Mouse (Mus musculus) urinary bladder, postnatal 14 days (tissue): ENCODE results near the gene Uba1.
A peak's percentile ranks its signal among the peaks of the same experiment; 100 is the strongest.

ENCODE experiments used
- DNase-seq: peaks from one replicate; pipeline ENCODE4 v3.0.0; 2021; ENCODE audit warnings: low spot score

Uba1 gene

GRCm38 (mm10) chrX:20658026-20658652 is at the start of gene Uba1:
Gene Uba1 (plus strand): TSS chrX:20658326.
- DNase-seq, result peak; percentile 73

GRCm38 (mm10) chrX:20608500-20608899 is 49.6 kb upstream of the Uba1 start:
- DNase-seq, result no peak

GRCm38 (mm10) chrX:20616861-20617175 is 41.3 kb upstream of the Uba1 start:
- DNase-seq, result peak; percentile 40

- peak; percentile 76 for DNase-seq
These were observed 40.8 kb upstream of the Uba1 start, which contains the start of the genes Rbm10 and Ndufb11 for GRCm38 (mm10) chrX:20617176-20617902. Gene Rbm10 (plus strand): TSS chrX:20617503. Gene Ndufb11 (minus strand): TSS chrX:20617619.

- peak; percentile 16 for DNase-seq
These were observed 40.2 kb upstream of the Uba1 start for GRCm38 (mm10) chrX:20617903-20618399.

GRCm38 (mm10) chrX:20638141-20638540 is 20.0 kb upstream of the Uba1 start:
- no peak for DNase-seq

- no peak for DNase-seq
These were observed 13.3 kb upstream of the Uba1 start for GRCm38 (mm10) chrX:20644780-20645179.

GRCm38 (mm10) chrX:20657593-20657992 is 533 bp upstream of the Uba1 start:
- DNase-seq, result no peak

GRCm38 (mm10) chrX:20658891-20659406 is 823 bp downstream of the Uba1 start:
- DNase-seq, result no peak

- DNase-seq, result no peak
These were observed 4.2 kb downstream of the Uba1 start for GRCm38 (mm10) chrX:20662317-20662715.

GRCm38 (mm10) chrX:20662716-20663443 is 4.8 kb downstream of the Uba1 start:
- peak; percentile 83 for DNase-seq

GRCm38 (mm10) chrX:20663444-20663790 is 5.3 kb downstream of the Uba1 start:
- no peak for DNase-seq

GRCm38 (mm10) chrX:20687519-20688067 is 29.5 kb downstream of the Uba1 start, which contains the start of gene Cdk16:
Gene Cdk16 (plus strand): TSS chrX:20687954.
- peak; percentile 88 for DNase-seq

GRCm38 (mm10) chrX:20688068-20688547 is 30.0 kb downstream of the Uba1 start:
- peak; percentile 77 for DNase-seq

GRCm38 (mm10) chrX:20688615-20689014 is 30.5 kb downstream of the Uba1 start:
- peak; percentile 42 for DNase-seq

GRCm38 (mm10) chrX:20691566-20691965 is 33.4 kb downstream of the Uba1 start:
- DNase-seq, result no peak

GRCm38 (mm10) chrX:20692616-20693015 is 34.5 kb downstream of the Uba1 start:
- DNase-seq, result no peak

GRCm38 (mm10) chrX:20695842-20696241 is 37.7 kb downstream of the Uba1 start:
- DNase-seq, result no peak

- no peak for DNase-seq
These were observed 45.7 kb downstream of the Uba1 start, which contains the start of gene Usp11 for GRCm38 (mm10) chrX:20703741-20704290. Gene Usp11 (plus strand): TSS chrX:20703906.

GRCm38 (mm10) chrX:20704295-20705082 is 46.4 kb downstream of the Uba1 start:
- peak; percentile 80 for DNase-seq

- DNase-seq, result no peak
These were observed 46.9 kb downstream of the Uba1 start for GRCm38 (mm10) chrX:20705083-20705402.
